In genomic region chr19:59029011-59029410, GRCm38 (mm10) we compare ENCODE assay signal across 14 mouse cellular contexts.
"Had no signal": no experiment of that assay in that cellular context is flagged by ENCODE, and none has a peak within 500 bp of the region (broad histone marks: within the 10 kb centered on the region; RNA-seq: fewer than 3 reads in every experiment).

No protein-coding gene starts in this region.

- ATAC-seq: intestine, postnatal 0 days; liver, embryonic 12.5 days; midbrain, embryonic 15.5 days had no signal

- H3K36me3 ChIP-seq: limb, embryonic 15.5 days; liver, embryonic 12.5 days had no signal

- DNase-seq: kidney, adult 8-10 months; kidney, postnatal 25 days; layer of hippocampus, adult 9-11 months; layer of hippocampus, postnatal 36 days; lung, embryonic 14.5 days; lung, postnatal 10 days; lung, postnatal 4 days; right cerebral cortex, postnatal 14 days; thymus, postnatal 36 days had no signal

- H3K4me3 ChIP-seq: limb, embryonic 15.5 days; liver, embryonic 12.5 days; midbrain, embryonic 15.5 days had no signal

- H3K27ac ChIP-seq: limb, embryonic 15.5 days; liver, embryonic 12.5 days; midbrain, embryonic 15.5 days had no signal

- H3K27me3 ChIP-seq: limb, embryonic 15.5 days; liver, embryonic 12.5 days; midbrain, embryonic 15.5 days had no signal

- H3K9ac ChIP-seq: limb, embryonic 15.5 days; liver, embryonic 12.5 days; lung, embryonic 14.5 days; midbrain, embryonic 15.5 days had no signal

- H3K9me3 ChIP-seq: limb, embryonic 15.5 days; liver, embryonic 12.5 days; midbrain, embryonic 15.5 days had no signal

- H3K4me2 ChIP-seq: limb, embryonic 15.5 days; liver, embryonic 12.5 days; lung, embryonic 14.5 days; midbrain, embryonic 11.5 days; midbrain, embryonic 15.5 days had no signal

- H3K4me1 ChIP-seq: limb, embryonic 15.5 days; liver, embryonic 12.5 days; midbrain, embryonic 15.5 days had no signal
